Mouse (Mus musculus) forebrain, embryonic 14.5 days (tissue): ENCODE measurements at regions not wholly inside any gene's neighbourhood (a gene's known extent, or its start where the extent isn't known, plus 50 kb on each side); places are given as distances from the start of the nearest gene placed in this dataset.

Experiments used
- ATAC-seq: fragments of 200-750 bp; cut with Nextera tagmentation; 2 replicates; pipeline ENCODE4 v1.8.0; 2017; ENCODE audit warnings: mild to moderate bottlenecking, moderate library complexity
- DNase-seq: peaks from one replicate; pipeline ENCODE4 v3.0.0-alpha.2; 2015; ENCODE audit warnings: low spot score
- H3K27ac ChIP-seq: fragments of 300-500 bp; sonication (generic); 2 replicates; pipeline ENCODE4 v1.5.1; 2014; ENCODE audit warnings: low read depth, mild to moderate bottlenecking, control low read depth, low read length, moderate library complexity
- H3K27me3 ChIP-seq: fragments of 300-500 bp; sonication (generic); replicated peaks from 2 replicates; pipeline ENCODE4 v1.6.1; 2014; ENCODE audit warnings: low read length, control low read depth, mixed read lengths; ENCODE audit not compliant: control insufficient read depth, insufficient read depth
- H3K36me3 ChIP-seq: fragments of 300-500 bp; sonication (generic); 2 replicates; pipeline ENCODE4 v1.6.1; 2014; ENCODE audit warnings: low read length, control low read depth; ENCODE audit not compliant: control insufficient read depth, insufficient read depth
- H3K4me1 ChIP-seq: fragments of 300-500 bp; sonication (generic); 2 replicates; pipeline ENCODE4 v1.6.1; 2014; ENCODE audit warnings: antibody characterized with exemption, low read length, control low read depth; ENCODE audit not compliant: control insufficient read depth, insufficient read depth
- H3K4me2 ChIP-seq: fragments of 300-500 bp; sonication (generic); 2 replicates; pipeline ENCODE4 v1.6.1; 2014; ENCODE audit warnings: mild to moderate bottlenecking, control low read depth, low read length
- H3K4me3 ChIP-seq: fragments of 300-500 bp; sonication (generic); 2 replicates; pipeline ENCODE4 v1.5.1; 2014; ENCODE audit warnings: low read depth, low read length, control low read depth
- H3K9ac ChIP-seq: fragments of 300-500 bp; sonication (generic); 2 replicates; pipeline ENCODE4 v1.6.1; 2014; ENCODE audit warnings: mild to moderate bottlenecking, low read length, control low read depth, moderate library complexity
- H3K9me3 ChIP-seq: fragments of 300-500 bp; sonication (generic); replicated peaks from 2 replicates; pipeline ENCODE4 v1.6.1; 2016; ENCODE audit warnings: low read length, control low read depth, mixed read lengths; ENCODE audit not compliant: control insufficient read depth
- WGBS: fragments of 180-500 bp; shearing (Covaris S2); extraction: QIAGEN DNeasy Blood & Tissue Kit; methylation state at CpG from one replicate; pipeline ENCODE4 v1.1.7; 2014; 5-methylcytosine and 5-hydroxymethylcytosine counted together

GRCm38 (mm10) chr13:46062758-46063157, 98.0 kb upstream of the Atxn1 start:
- H3K9me3 ChIP-seq, result no peaks in the 10 kb centered on the region
- no peak overlapping the region for H3K9ac ChIP-seq
- H3K4me1 ChIP-seq, result no peaks in the 10 kb centered on the region; the same call in 1 of the 2 replicates
- H3K27me3 ChIP-seq, result no peaks in the 10 kb centered on the region
- no peak overlapping the region for H3K27ac ChIP-seq
- no peak for DNase-seq
- no peak for ATAC-seq
- no peak overlapping the region for H3K4me2 ChIP-seq
- 94% methylated on average over 7 of the region's 7 CpGs for WGBS
- no peaks in the 10 kb centered on the region for H3K36me3 ChIP-seq
- H3K4me3 ChIP-seq, result no peak overlapping the region

DNA sequence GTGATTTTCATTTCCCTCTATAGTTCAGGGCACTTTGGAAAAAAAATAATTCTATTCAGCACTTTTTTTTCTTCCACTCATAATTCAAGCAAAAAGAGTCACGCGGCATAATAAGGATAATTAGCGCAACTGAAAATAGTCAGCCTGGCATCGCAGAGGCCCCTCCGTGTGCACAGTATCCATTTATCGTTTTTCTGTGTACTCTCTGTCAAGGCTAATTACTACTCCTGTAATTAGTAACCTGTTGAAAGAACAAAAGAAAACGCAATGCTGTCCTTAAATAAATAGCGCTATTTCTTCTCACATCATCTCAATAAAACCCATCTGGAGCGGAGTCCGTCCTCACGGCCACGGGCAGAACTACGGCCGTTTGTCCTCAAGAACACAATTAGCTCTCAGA, 95.1 kb upstream of the Atxn1 start:
- Histone ChIP-seq H3K27ac (no peak overlapping the region), H3K27me3 (no peaks in the 10 kb centered on the region), H3K36me3 (no peaks in the 10 kb centered on the region), H3K4me2 (no peak overlapping the region), H3K9ac (no peak overlapping the region), H3K4me1 (no peaks in the 10 kb centered on the region; the same call in 1 of the 2 replicates), H3K9me3 (no peaks in the 10 kb centered on the region), H3K4me3 (no peak overlapping the region)
- ATAC-seq (peak; percentile 70; the same call in 1 of the 2 replicates), DNase-seq (peak; percentile 61)
- WGBS, result 42% methylated on average over 14 of the region's 14 CpGs

- Histone ChIP-seq H3K27ac (no peak overlapping the region), H3K36me3 (no peaks in the 10 kb centered on the region), H3K4me1 (no peaks in the 10 kb centered on the region; the same call in 1 of the 2 replicates), H3K27me3 (no peaks in the 10 kb centered on the region), H3K4me3 (no peak overlapping the region), H3K4me2 (no peak overlapping the region), H3K9ac (no peak overlapping the region), H3K9me3 (no peaks in the 10 kb centered on the region)
- DNase-seq (no peak), ATAC-seq (no peak)
- WGBS, result 70% methylated on average over 7 of the region's 7 CpGs
These were observed 94.1 kb upstream of the Atxn1 start for GRCm38 (mm10) chr13:46058862-46059261.

- Histone ChIP-seq H3K27me3 (no peaks in the 10 kb centered on the region), H3K9ac (no peak overlapping the region), H3K27ac (no peak overlapping the region), H3K4me2 (no peak overlapping the region), H3K4me1 (no peaks in the 10 kb centered on the region; the same call in 1 of the 2 replicates), H3K4me3 (no peak overlapping the region), H3K9me3 (no peaks in the 10 kb centered on the region), H3K36me3 (no peaks in the 10 kb centered on the region)
- no peak for DNase-seq
- WGBS, result 93% methylated on average over 3 of the region's 3 CpGs
- no peak for ATAC-seq
These were observed 93.5 kb upstream of the Atxn1 start for GRCm38 (mm10) chr13:46058341-46058740.

- no peak overlapping the region for H3K4me2 ChIP-seq
- no peak overlapping the region for H3K27ac ChIP-seq
- H3K27me3 ChIP-seq, result no peaks in the 10 kb centered on the region
- H3K9ac ChIP-seq, result no peak overlapping the region
- ATAC-seq, result no peak
- H3K9me3 ChIP-seq, result no peaks in the 10 kb centered on the region
- 90% methylated on average over 3 of the region's 3 CpGs for WGBS
- no peak for DNase-seq
- no peaks in the 10 kb centered on the region for H3K36me3 ChIP-seq
- H3K4me3 ChIP-seq, result no peak overlapping the region
- H3K4me1 ChIP-seq, result no peaks in the 10 kb centered on the region; the same call in 1 of the 2 replicates
These were observed 90.6 kb upstream of the Atxn1 start for GRCm38 (mm10) chr13:46055410-46055809.

- H3K27me3 ChIP-seq, result no peaks in the 10 kb centered on the region
- no peak overlapping the region for H3K27ac ChIP-seq
- H3K4me1 ChIP-seq, result peaks cover 25% of the 10 kb centered on the region
- no peaks in the 10 kb centered on the region for H3K36me3 ChIP-seq
- H3K9ac ChIP-seq, result no peak overlapping the region
- no peak overlapping the region for H3K4me2 ChIP-seq
- H3K4me3 ChIP-seq, result no peak overlapping the region
- DNase-seq (no peak), ATAC-seq (no peak)
- 61% methylated on average over 12 of the region's 12 CpGs for WGBS
- no peaks in the 10 kb centered on the region for H3K9me3 ChIP-seq
These were observed 78.8 kb upstream of the Atxn1 start for GRCm38 (mm10) chr13:46043568-46043967.

- no peak overlapping the region for H3K4me2 ChIP-seq
- H3K4me1 ChIP-seq, result peaks cover 29% of the 10 kb centered on the region
- H3K27ac ChIP-seq, result no peak overlapping the region
- H3K4me3 ChIP-seq, result no peak overlapping the region
- DNase-seq (no peak), ATAC-seq (no peak)
- H3K9me3 ChIP-seq, result no peaks in the 10 kb centered on the region
- H3K9ac ChIP-seq, result no peak overlapping the region
- 69% methylated on average over 10 of the region's 10 CpGs for WGBS
- no peaks in the 10 kb centered on the region for H3K27me3 ChIP-seq
- H3K36me3 ChIP-seq, result no peaks in the 10 kb centered on the region
These were observed 78.2 kb upstream of the Atxn1 start for GRCm38 (mm10) chr13:46043016-46043415.

GRCm38 (mm10) chr13:46042224-46042623, 77.4 kb upstream of the Atxn1 start:
- DNase-seq (no peak), ATAC-seq (no peak)
- peaks cover 29% of the 10 kb centered on the region for H3K4me1 ChIP-seq
- WGBS, result 79% methylated on average over 8 of the region's 8 CpGs
- no peaks in the 10 kb centered on the region for H3K27me3 ChIP-seq
- no peak overlapping the region for H3K4me2 ChIP-seq
- no peaks in the 10 kb centered on the region for H3K9me3 ChIP-seq
- H3K4me3 ChIP-seq, result no peak overlapping the region
- H3K27ac ChIP-seq, result no peak overlapping the region
- no peak overlapping the region for H3K9ac ChIP-seq
- H3K36me3 ChIP-seq, result no peaks in the 10 kb centered on the region

GRCm38 (mm10) chr13:46041475-46041874, 76.7 kb upstream of the Atxn1 start:
- no peak overlapping the region for H3K4me3 ChIP-seq
- ATAC-seq (peak; percentile 54), DNase-seq (peak; percentile 59)
- no peak overlapping the region for H3K4me2 ChIP-seq
- no peak overlapping the region for H3K9ac ChIP-seq
- H3K27me3 ChIP-seq, result no peaks in the 10 kb centered on the region
- no peak overlapping the region for H3K27ac ChIP-seq
- H3K36me3 ChIP-seq, result no peaks in the 10 kb centered on the region
- no peaks in the 10 kb centered on the region for H3K9me3 ChIP-seq
- peaks cover 29% of the 10 kb centered on the region for H3K4me1 ChIP-seq
- WGBS, result 10% methylated on average over 4 of the region's 4 CpGs
